Mouse (Mus musculus) limb, embryonic 11.5 days (tissue): ENCODE data around the gene Bricd5. TPM values are rescaled to one million over a fixed set of nuclear protein-coding genes. Genes with fewer than 3 reads are reported as not detected.

ENCODE experiments used
- ATAC-seq: fragments of 200-750 bp; cut with Nextera tagmentation; 2 replicates; pipeline ENCODE4 v1.8.0; 2017; ENCODE audit warnings: low read depth; ENCODE audit not compliant: insufficient number of reproducible peaks, low FRiP score, low TSS enrichment
- DNase-seq: peaks from one replicate; pipeline ENCODE4 v3.0.0-alpha.2; 2015; ENCODE audit warnings: low spot score
- H3K27ac ChIP-seq: fragments of 300-500 bp; sonication (generic); replicated peaks from 2 replicates; pipeline ENCODE4 v1.5.1; 2014; ENCODE audit warnings: low read depth, mild to moderate bottlenecking, low read length
- H3K27me3 ChIP-seq: fragments of 300-500 bp; sonication (generic); 2 replicates; pipeline ENCODE4 v1.6.1; 2014; ENCODE audit warnings: mild to moderate bottlenecking, low read length, mixed read lengths; ENCODE audit not compliant: control insufficient read depth, insufficient read depth
- H3K36me3 ChIP-seq: fragments of 300-500 bp; sonication (generic); 2 replicates; pipeline ENCODE4 v1.6.1; 2014; ENCODE audit warnings: mild to moderate bottlenecking, low read length, moderate library complexity, mixed read lengths; ENCODE audit not compliant: control insufficient read depth, insufficient read depth
- H3K4me1 ChIP-seq: fragments of 300-500 bp; sonication (generic); 2 replicates; pipeline ENCODE4 v1.6.1; 2014; ENCODE audit warnings: low read length, mixed read lengths; ENCODE audit not compliant: control insufficient read depth, insufficient read depth
- H3K4me2 ChIP-seq: fragments of 300-500 bp; sonication (generic); 2 replicates; pipeline ENCODE4 v1.6.1; 2014; ENCODE audit warnings: low read depth, mild to moderate bottlenecking, moderate library complexity; ENCODE audit not compliant: severe bottlenecking
- H3K4me3 ChIP-seq: fragments of 300-500 bp; sonication (generic); 2 replicates; pipeline ENCODE4 v1.5.1; 2014; ENCODE audit warnings: low read depth, low read length
- H3K9ac ChIP-seq: fragments of 300-500 bp; sonication (generic); 2 replicates; pipeline ENCODE4 v1.6.1; 2014; ENCODE audit warnings: mild to moderate bottlenecking, low read length
- H3K9me3 ChIP-seq: fragments of 300-500 bp; sonication (generic); 2 replicates; pipeline ENCODE4 v1.6.1; 2016; ENCODE audit warnings: low read length; ENCODE audit not compliant: control insufficient read depth
- WGBS: fragments of 180-500 bp; shearing (Covaris S2); extraction: QIAGEN DNeasy Blood & Tissue Kit; methylation state at CpG from one replicate; pipeline ENCODE4 v1.1.7; 2014; 5-methylcytosine and 5-hydroxymethylcytosine counted together
- polyA plus RNA-seq: library from polyadenylated mRNA; unstranded; fragments of >200 nt; fragmentation: Nextera tagmentation; extraction: Ambion mirVana; gene quantifications from 2 replicates; pipeline ENCODE4 v1.2.1, GENCODE M21; 2014

Bricd5 gene
- polyA plus RNA-seq, 1 experiment from 2014 or later = 0.21 TPM

- Histone ChIP-seq H3K27me3 (no peaks in the 10 kb centered on the region; the same call in 1 of the 2 replicates), H3K9me3 (no peaks in the 10 kb centered on the region), H3K4me1 (no peaks in the 10 kb centered on the region), H3K4me3 (no peak overlapping the region), H3K36me3 (no peaks in the 10 kb centered on the region), H3K9ac (no peak overlapping the region), H3K4me2 (no peak overlapping the region), H3K27ac (no peak overlapping the region)
- WGBS = 90% methylated on average over 1 of the region's 1 CpGs
- DNase-seq = no peak
- ATAC-seq = no peak
Observed at GRCm38 (mm10) chr17:24496026-24496425, 22.3 kb downstream of the Bricd5 start.

- H3K9ac ChIP-seq = no peak overlapping the region
- peaks cover 3% of the 10 kb centered on the region; the same call in 1 of the 2 replicates for H3K4me1 ChIP-seq
- peak overlapping the region; percentile 7; the same call in 1 of the 2 replicates for H3K4me2 ChIP-seq
- H3K4me3 ChIP-seq = no peak overlapping the region
- H3K36me3 ChIP-seq = peaks cover 2% of the 10 kb centered on the region; the same call in 1 of the 2 replicates
- 44% methylated on average over 11 of the region's 11 CpGs for WGBS
- H3K27me3 ChIP-seq = peaks cover 2% of the 10 kb centered on the region; the same call in 1 of the 2 replicates
- ATAC-seq (no peak), DNase-seq (no peak)
- no peak overlapping the region for H3K27ac ChIP-seq
- no peaks in the 10 kb centered on the region for H3K9me3 ChIP-seq
Observed at GRCm38 (mm10) chr17:24502208-24502607, 28.5 kb downstream of the Bricd5 start.

- Histone ChIP-seq H3K9ac (no peak overlapping the region), H3K4me1 (peaks cover 3% of the 10 kb centered on the region; the same call in 1 of the 2 replicates), H3K36me3 (peaks cover 5% of the 10 kb centered on the region; the same call in 1 of the 2 replicates), H3K4me3 (no peak overlapping the region), H3K27ac (no peak overlapping the region), H3K4me2 (no peak overlapping the region), H3K27me3 (peaks cover 2% of the 10 kb centered on the region; the same call in 1 of the 2 replicates), H3K9me3 (no peaks in the 10 kb centered on the region)
- DNase-seq (no peak), ATAC-seq (no peak)
- WGBS = 87% methylated on average over 10 of the region's 10 CpGs
Observed at GRCm38 (mm10) chr17:24504085-24504484, 30.4 kb downstream of the Bricd5 start.

- Histone ChIP-seq H3K36me3 (peaks cover 13% of the 10 kb centered on the region), H3K9me3 (no peaks in the 10 kb centered on the region), H3K27me3 (peaks cover 2% of the 10 kb centered on the region; the same call in 1 of the 2 replicates), H3K4me1 (peaks cover 3% of the 10 kb centered on the region; the same call in 1 of the 2 replicates), H3K4me3 (no peak overlapping the region), H3K27ac (no peak overlapping the region), H3K9ac (no peak overlapping the region), H3K4me2 (no peak overlapping the region)
- DNase-seq (no peak), ATAC-seq (no peak)
- WGBS = 91% methylated on average over 30 of the region's 30 CpGs
Observed at GRCm38 (mm10) chr17:24505286-24505955, 31.7 kb downstream of the Bricd5 start.

GRCm38 (mm10) chr17:24506332-24507070, 32.8 kb downstream of the Bricd5 start:
- Histone ChIP-seq H3K4me2 (peak overlapping the region; percentile 22; the same call in 1 of the 2 replicates), H3K36me3 (peaks cover 16% of the 10 kb centered on the region), H3K4me1 (peaks cover 3% of the 10 kb centered on the region; the same call in 1 of the 2 replicates), H3K27me3 (peaks cover 2% of the 10 kb centered on the region; the same call in 1 of the 2 replicates), H3K4me3 (no peak overlapping the region), H3K27ac (no peak overlapping the region), H3K9me3 (no peaks in the 10 kb centered on the region), H3K9ac (0 out of 2 replicates have a peak overlapping the region, but pooled peaks have one; percentile 7)
- no peak for ATAC-seq
- 23% methylated on average over 36 of the region's 36 CpGs for WGBS
- DNase-seq = peak; percentile 35

GRCm38 (mm10) chr17:24507129-24507664, 33.5 kb downstream of the Bricd5 start:
- WGBS = 52% methylated on average over 15 of the region's 19 CpGs
- no peak overlapping the region for H3K4me3 ChIP-seq
- ATAC-seq (no peak), DNase-seq (no peak)
- no peak overlapping the region for H3K4me2 ChIP-seq
- H3K36me3 ChIP-seq = peaks cover 16% of the 10 kb centered on the region
- H3K27me3 ChIP-seq = peaks cover 2% of the 10 kb centered on the region; the same call in 1 of the 2 replicates
- H3K9me3 ChIP-seq = no peaks in the 10 kb centered on the region
- peak overlapping the region; percentile 9; the same call in 1 of the 2 replicates for H3K9ac ChIP-seq
- no peak overlapping the region for H3K27ac ChIP-seq
- H3K4me1 ChIP-seq = peaks cover 3% of the 10 kb centered on the region; the same call in 1 of the 2 replicates

- peaks cover 16% of the 10 kb centered on the region for H3K36me3 ChIP-seq
- no peak overlapping the region for H3K4me3 ChIP-seq
- no peak overlapping the region for H3K4me2 ChIP-seq
- no peaks in the 10 kb centered on the region for H3K9me3 ChIP-seq
- 86% methylated on average over 12 of the region's 12 CpGs for WGBS
- H3K27me3 ChIP-seq = peaks cover 2% of the 10 kb centered on the region; the same call in 1 of the 2 replicates
- no peak overlapping the region for H3K9ac ChIP-seq
- DNase-seq (no peak), ATAC-seq (no peak)
- H3K4me1 ChIP-seq = peaks cover 3% of the 10 kb centered on the region; the same call in 1 of the 2 replicates
- no peak overlapping the region for H3K27ac ChIP-seq
Observed at GRCm38 (mm10) chr17:24507806-24508460, 34.2 kb downstream of the Bricd5 start.

GRCm38 (mm10) chr17:24513609-24514008, 39.9 kb downstream of the Bricd5 start:
- 0 out of 2 replicates have a peak, but pooled peaks have one; percentile 40 for ATAC-seq
- DNase-seq = peak; percentile 74
- WGBS = 64% methylated on average over 5 of the region's 5 CpGs
- no peak overlapping the region for H3K4me2 ChIP-seq
- H3K9ac ChIP-seq = no peak overlapping the region
- H3K27me3 ChIP-seq = no peaks in the 10 kb centered on the region
- peaks cover 22% of the 10 kb centered on the region for H3K36me3 ChIP-seq
- no peaks in the 10 kb centered on the region for H3K4me1 ChIP-seq
- no peaks in the 10 kb centered on the region for H3K9me3 ChIP-seq
- H3K4me3 ChIP-seq = no peak overlapping the region
- H3K27ac ChIP-seq = no peak overlapping the region
